Mouse (Mus musculus) kidney, postnatal 0 days (tissue): ENCODE data around the gene Wnt3a. TPM values are rescaled to one million over a fixed set of nuclear protein-coding genes. Genes with fewer than 3 reads are reported as not detected.
A peak's percentile ranks its signal among the peaks of the same experiment; 100 is the strongest.

Experiments used
- ATAC-seq: fragments of 200-750 bp; cut with Nextera tagmentation; replicated peaks from 2 replicates; pipeline ENCODE4 v1.8.0; 2017; ENCODE audit warnings: low read depth, moderate number of reproducible peaks, moderate TSS enrichment, moderate library complexity; ENCODE audit not compliant: low FRiP score
- DNase-seq: peaks from one replicate; pipeline ENCODE4 v3.0.0-alpha.2; 2016; ENCODE audit warnings: low spot score
- H3K27ac ChIP-seq: fragments of 300-500 bp; sonication (generic); 2 replicates; pipeline ENCODE4 v1.5.1; 2014; ENCODE audit warnings: mild to moderate bottlenecking
- H3K27me3 ChIP-seq: fragments of 300-500 bp; sonication (generic); 2 replicates; pipeline ENCODE4 v1.6.1; 2014; ENCODE audit warnings: low read length, mixed read lengths; ENCODE audit not compliant: insufficient read depth
- H3K36me3 ChIP-seq: fragments of 300-500 bp; sonication (generic); 2 replicates; pipeline ENCODE4 v1.6.1; 2014; ENCODE audit warnings: low read length, mixed read lengths; ENCODE audit not compliant: insufficient read depth
- H3K4me1 ChIP-seq: fragments of 300-500 bp; sonication (generic); replicated peaks from 2 replicates; pipeline ENCODE4 v1.6.1; 2014; ENCODE audit warnings: antibody characterized with exemption, low read length, mixed read lengths; ENCODE audit not compliant: insufficient read depth
- H3K4me2 ChIP-seq: fragments of 300-500 bp; sonication (generic); 2 replicates; pipeline ENCODE4 v1.6.1; 2014; ENCODE audit warnings: mild to moderate bottlenecking, low read length, moderate library complexity, mixed read lengths
- H3K4me3 ChIP-seq: fragments of 300-500 bp; sonication (generic); replicated peaks from 2 replicates; pipeline ENCODE4 v1.5.1; 2014; ENCODE audit warnings: low read depth, low read length
- H3K9ac ChIP-seq: fragments of 300-500 bp; sonication (generic); 2 replicates; pipeline ENCODE4 v1.6.1; 2014; ENCODE audit warnings: low read depth, low read length
- H3K9me3 ChIP-seq: fragments of 300-500 bp; sonication (generic); replicated peaks from 2 replicates; pipeline ENCODE4 v1.6.1; 2016; ENCODE audit warnings: low read length, inconsistent platforms, mixed read lengths
- CTCF ChIP-seq: IDR thresholded peaks from 2 replicates; pipeline ENCODE4 v1.5.1; 2016; ENCODE audit warnings: antibody characterized with exemption, low read depth, mild to moderate bottlenecking, moderate library complexity
- WGBS: fragments of 180-500 bp; shearing (Covaris S2); extraction: QIAGEN DNeasy Blood & Tissue Kit; methylation state at CpG from one replicate; pipeline ENCODE4 v1.1.7; 2014; 5-methylcytosine and 5-hydroxymethylcytosine counted together
- polyA plus RNA-seq: library from polyadenylated mRNA; unstranded; fragments of >200 nt; fragmentation: Nextera tagmentation; extraction: Ambion mirVana; gene quantifications from 2 replicates; pipeline ENCODE4 v1.2.1, GENCODE M21; 2015

Wnt3a gene
- polyA plus RNA-seq, 1 experiment from 2014 or later = not detected

DNA sequence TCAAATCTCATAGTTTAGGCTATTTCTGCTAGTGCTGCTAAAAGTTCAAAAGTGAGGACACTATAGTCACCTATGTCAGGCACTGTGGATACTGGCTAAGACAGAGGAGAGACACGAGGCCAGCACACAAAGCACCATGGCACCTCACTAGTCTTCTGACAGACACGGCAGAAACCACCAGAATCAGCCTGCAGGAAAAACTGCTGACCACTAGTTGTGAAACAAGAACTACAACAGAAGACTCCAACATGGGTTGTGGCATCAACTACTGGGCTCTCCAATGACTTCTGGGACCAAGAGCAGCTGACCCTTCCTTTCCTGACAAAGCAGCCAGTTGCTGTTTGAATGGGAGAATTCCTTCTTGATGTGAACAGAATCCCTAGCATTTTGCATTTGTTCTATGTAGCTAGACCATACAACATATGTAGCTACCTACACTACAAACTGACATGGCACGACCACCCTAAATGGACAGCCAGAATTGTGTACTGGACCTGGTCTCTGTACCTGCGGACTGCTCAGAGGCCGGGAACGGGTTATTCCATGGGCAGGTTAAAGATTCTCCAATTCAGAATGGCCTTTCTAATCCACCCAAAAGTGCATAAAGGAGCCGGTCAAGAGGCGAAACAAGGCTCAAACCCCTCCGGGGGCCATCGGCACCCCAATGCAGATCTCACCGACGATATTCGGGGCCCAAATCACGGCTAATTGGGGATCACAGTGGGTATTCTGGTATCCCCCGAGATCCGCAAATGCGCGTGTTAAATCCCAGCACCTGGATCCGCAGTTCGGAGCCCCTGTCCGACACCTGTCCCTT lies 63.6 kb downstream of the Wnt3a start:
- no peak for ATAC-seq
- 1% methylated on average over 21 of the region's 21 CpGs for WGBS

DNA sequence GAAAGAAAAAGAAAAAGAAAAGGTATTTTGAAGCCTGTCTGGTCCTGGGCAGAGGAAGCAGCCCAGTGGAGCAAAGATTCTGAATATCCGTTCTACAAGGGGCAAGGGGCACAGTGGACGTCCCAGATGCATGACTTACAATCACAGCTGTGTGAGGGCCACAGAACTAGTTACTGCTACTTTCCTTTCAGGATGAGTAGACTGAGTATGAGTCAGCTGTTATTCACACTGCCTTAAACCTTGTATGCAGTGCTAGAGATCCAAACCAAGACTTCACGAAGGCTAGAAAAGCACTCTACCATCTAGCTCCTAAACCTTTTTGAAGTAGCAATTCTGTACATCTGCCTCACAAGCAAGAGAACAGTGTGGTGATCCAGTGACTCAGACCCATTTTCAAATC lies 64.3 kb downstream of the Wnt3a start:
- ATAC-seq = no peak
- H3K36me3 ChIP-seq = no peaks in the 10 kb centered on the region
- 18% methylated on average over 3 of the region's 3 CpGs for WGBS

More for the DNA sequence above, 63.6 kb downstream of the Wnt3a start:
- peaks cover 31% of the 10 kb centered on the region for H3K4me1 ChIP-seq
- TF ChIP-seq CTCF = no peak
- no peaks in the 10 kb centered on the region for H3K9me3 ChIP-seq
- H3K27ac ChIP-seq = peak overlapping the region; percentile 99
- peak overlapping the region; percentile 94 for H3K9ac ChIP-seq
- DNase-seq = peak; percentile 57
- H3K4me2 ChIP-seq = peak overlapping the region; percentile 76
- H3K4me3 ChIP-seq = peak overlapping the region; percentile 96
- H3K27me3 ChIP-seq = no peaks in the 10 kb centered on the region
- H3K36me3 ChIP-seq = no peaks in the 10 kb centered on the region

DNA sequence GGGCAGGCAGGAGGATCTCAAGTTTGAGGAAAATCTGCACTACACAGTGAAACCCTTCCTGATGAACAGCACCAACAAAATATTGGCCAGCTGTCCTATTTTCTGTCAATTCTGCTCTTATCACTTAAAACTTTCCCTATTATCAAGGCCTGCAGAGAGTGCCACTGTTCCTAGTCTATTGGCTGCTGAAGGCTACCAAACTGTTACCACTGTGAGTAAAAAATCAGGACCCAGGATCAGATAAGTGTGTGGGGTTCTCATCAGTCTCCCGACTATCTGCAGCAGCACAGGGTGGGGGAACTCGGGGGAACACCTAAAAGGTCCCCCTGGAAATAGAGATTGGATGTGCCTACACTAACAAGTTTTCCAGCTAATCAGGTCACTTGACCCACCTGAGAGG lies 65.4 kb downstream of the Wnt3a start:
- H3K27ac ChIP-seq = no peak overlapping the region
- TF ChIP-seq CTCF = no peak
- ATAC-seq (no peak), DNase-seq (no peak)
- no peak overlapping the region for H3K9ac ChIP-seq
- H3K4me2 ChIP-seq = peak overlapping the region; percentile 76
- no peaks in the 10 kb centered on the region for H3K36me3 ChIP-seq
- whole genome bisulfite sequencing = 66% methylated on average over 2 of the region's 2 CpGs
- H3K9me3 ChIP-seq = no peaks in the 10 kb centered on the region
- H3K4me1 ChIP-seq = peaks cover 37% of the 10 kb centered on the region
- no peaks in the 10 kb centered on the region for H3K27me3 ChIP-seq
- no peak overlapping the region for H3K4me3 ChIP-seq

More for the DNA sequence above, 64.3 kb downstream of the Wnt3a start:
- Histone ChIP-seq H3K4me2 (peak overlapping the region; percentile 76), H3K9ac (peak overlapping the region; percentile 94; the same call in 1 of the 2 replicates), H3K27me3 (no peaks in the 10 kb centered on the region), H3K27ac (peak overlapping the region; percentile 99; the same call in 1 of the 2 replicates), H3K9me3 (no peaks in the 10 kb centered on the region), H3K4me3 (peak overlapping the region; percentile 96), H3K4me1 (peaks cover 36% of the 10 kb centered on the region)
- no peak for DNase-seq
- TF ChIP-seq CTCF = no peak

DNA sequence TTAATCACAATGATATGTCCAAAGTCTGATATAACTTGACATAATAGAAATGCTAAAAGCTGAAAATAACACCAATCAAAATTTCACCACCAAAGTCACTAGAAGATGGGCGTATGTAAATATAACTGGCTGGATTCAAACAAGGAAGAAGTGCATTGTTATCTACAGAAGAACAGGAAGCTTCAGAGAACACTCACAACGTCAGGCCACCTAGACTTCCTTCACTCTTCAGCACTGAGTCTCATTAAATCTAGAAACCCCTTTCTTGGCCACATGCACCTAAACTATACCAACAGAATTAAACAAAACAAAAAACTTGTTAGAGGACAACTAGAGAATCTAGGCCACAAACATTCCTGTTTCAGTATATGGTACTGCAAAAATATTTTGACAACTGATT lies 66.1 kb downstream of the Wnt3a start:
- Histone ChIP-seq H3K4me1 (peaks cover 37% of the 10 kb centered on the region), H3K9ac (no peak overlapping the region), H3K27ac (no peak overlapping the region), H3K4me2 (no peak overlapping the region), H3K9me3 (no peaks in the 10 kb centered on the region), H3K27me3 (no peaks in the 10 kb centered on the region), H3K36me3 (no peaks in the 10 kb centered on the region), H3K4me3 (no peak overlapping the region)
- no peak for DNase-seq
- 51% methylated on average over 2 of the region's 2 CpGs for WGBS
- no peak for ATAC-seq
- no peak for TF ChIP-seq CTCF

DNA sequence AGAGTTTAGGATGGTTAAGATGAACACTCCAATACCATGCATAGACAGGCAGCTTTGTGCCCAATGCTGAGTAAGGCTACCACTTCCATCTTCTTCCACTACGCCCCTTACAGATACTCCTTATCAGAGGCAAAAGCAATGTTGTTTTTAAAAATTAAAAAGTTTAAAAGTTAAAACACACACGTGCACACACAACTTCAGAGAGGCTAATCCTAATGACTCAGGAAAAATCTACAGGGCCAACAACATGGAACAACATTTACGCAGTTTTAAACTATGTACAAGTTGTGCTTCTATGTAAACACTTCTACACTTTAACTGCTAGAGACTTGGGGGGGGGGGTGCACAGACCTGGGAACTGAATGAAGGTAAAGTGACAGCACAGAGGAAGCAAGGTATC lies 66.5 kb downstream of the Wnt3a start:
- ATAC-seq (no peak), DNase-seq (no peak)
- Histone ChIP-seq H3K9me3 (no peaks in the 10 kb centered on the region), H3K9ac (no peak overlapping the region), H3K27ac (no peak overlapping the region), H3K36me3 (no peaks in the 10 kb centered on the region), H3K4me3 (no peak overlapping the region), H3K4me2 (no peak overlapping the region), H3K27me3 (no peaks in the 10 kb centered on the region), H3K4me1 (peaks cover 37% of the 10 kb centered on the region)
- no peak for TF ChIP-seq CTCF
- 86% methylated on average over 3 of the region's 3 CpGs for WGBS

DNA sequence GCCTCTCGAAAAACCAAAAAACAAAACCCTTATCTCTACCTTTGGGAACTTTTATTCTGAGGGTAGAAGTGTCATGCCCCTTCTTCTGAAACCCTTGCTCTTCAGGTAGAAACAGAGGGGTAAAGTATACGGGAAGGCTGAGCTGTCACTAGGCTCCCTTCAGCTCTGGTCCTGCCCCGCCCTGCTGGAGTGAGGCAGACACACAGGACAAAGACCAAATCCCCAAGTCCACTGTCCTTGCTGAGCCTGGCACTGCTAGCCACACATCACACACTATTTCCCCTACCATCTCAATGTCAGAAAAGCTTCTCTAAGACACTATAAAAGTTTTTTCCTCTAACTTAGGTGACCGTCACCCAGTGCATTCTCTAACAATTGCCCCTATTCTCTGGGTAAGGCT lies 68.2 kb downstream of the Wnt3a start:
- no peaks in the 10 kb centered on the region for H3K36me3 ChIP-seq
- H3K4me3 ChIP-seq = no peak overlapping the region
- H3K27ac ChIP-seq = no peak overlapping the region
- WGBS = 80% methylated on average over 4 of the region's 4 CpGs
- TF ChIP-seq CTCF = no peak
- no peak overlapping the region for H3K9ac ChIP-seq
- ATAC-seq (no peak), DNase-seq (no peak)
- H3K4me2 ChIP-seq = no peak overlapping the region
- H3K9me3 ChIP-seq = no peaks in the 10 kb centered on the region
- peaks cover 31% of the 10 kb centered on the region; the same call in 1 of the 2 replicates for H3K4me1 ChIP-seq
- no peaks in the 10 kb centered on the region for H3K27me3 ChIP-seq
